Mouse (Mus musculus): ENCODE measurements around the gene Pdx1. TPM values are rescaled to one million over a fixed set of nuclear protein-coding genes. Genes with fewer than 3 reads are reported as not detected.

Gene Pdx1
- polyA plus RNA-seq, 1 experiment from 2014 or later = 0.47 TPM

GRCm38 (mm10) chr5:147276701-147277546, 7.2 kb downstream of the Pdx1 start:
- WGBS = 7% methylated on average over 18 of the region's 18 CpGs
- Histone ChIP-seq H3K4me2 (no peak overlapping the region), H3K9ac (ENCODE audit: low read depth, low read length) (no peak overlapping the region), H3K27me3 (replicated peaks; ENCODE audit: control insufficient read depth, insufficient read depth, low read length) (peaks cover 88% of the 10 kb centered on the region), H3K4me1 (replicated peaks; ENCODE audit: control insufficient read depth, insufficient read depth, low read length) (no peaks in the 10 kb centered on the region), H3K4me3 (ENCODE audit: low read depth, low read length) (no peak overlapping the region), H3K9me3 (ENCODE audit: control insufficient read depth, low read length) (no peaks in the 10 kb centered on the region), H3K27ac (ENCODE audit: low read depth, low read length) (no peak overlapping the region), H3K36me3 (ENCODE audit: control insufficient read depth, insufficient read depth, low read length) (no peaks in the 10 kb centered on the region)
- DNase-seq (ENCODE audit: low spot score) (no peak), ATAC-seq (replicated peaks; ENCODE audit: low FRiP score) (no peak)

- DNase-seq (ENCODE audit: low spot score) (no peak), ATAC-seq (replicated peaks; ENCODE audit: low FRiP score) (no peak)
- H3K4me1 ChIP-seq (replicated peaks; ENCODE audit: control insufficient read depth, insufficient read depth, low read length) = no peaks in the 10 kb centered on the region
- H3K27ac ChIP-seq (ENCODE audit: low read depth, low read length) = no peak overlapping the region
- no peaks in the 10 kb centered on the region for H3K36me3 ChIP-seq (ENCODE audit: control insufficient read depth, insufficient read depth, low read length)
- no peak overlapping the region for H3K4me3 ChIP-seq (ENCODE audit: low read depth, low read length)
- H3K4me2 ChIP-seq = 0 out of 2 replicates have a peak overlapping the region, but pooled peaks have one; percentile 5
- no peaks in the 10 kb centered on the region for H3K9me3 ChIP-seq (ENCODE audit: control insufficient read depth, low read length)
- WGBS = 1% methylated on average over 13 of the region's 13 CpGs
- no peak overlapping the region for H3K9ac ChIP-seq (ENCODE audit: low read depth, low read length)
- H3K27me3 ChIP-seq (replicated peaks; ENCODE audit: control insufficient read depth, insufficient read depth, low read length) = peaks cover 82% of the 10 kb centered on the region
Measured at GRCm38 (mm10) chr5:147277547-147277925, 7.8 kb downstream of the Pdx1 start.

GRCm38 (mm10) chr5:147284365-147284764, 14.6 kb downstream of the Pdx1 start:
- H3K27ac ChIP-seq (ENCODE audit: low read depth, low read length) = no peak overlapping the region
- ATAC-seq (replicated peaks; ENCODE audit: low FRiP score) (no peak), DNase-seq (ENCODE audit: low spot score) (no peak)
- H3K4me2 ChIP-seq = no peak overlapping the region
- 69% methylated on average over 4 of the region's 4 CpGs for WGBS
- no peaks in the 10 kb centered on the region for H3K36me3 ChIP-seq (ENCODE audit: control insufficient read depth, insufficient read depth, low read length)
- no peak overlapping the region for H3K9ac ChIP-seq (ENCODE audit: low read depth, low read length)
- no peaks in the 10 kb centered on the region for H3K4me1 ChIP-seq (replicated peaks; ENCODE audit: control insufficient read depth, insufficient read depth, low read length)
- H3K4me3 ChIP-seq (ENCODE audit: low read depth, low read length) = no peak overlapping the region
- H3K27me3 ChIP-seq (replicated peaks; ENCODE audit: control insufficient read depth, insufficient read depth, low read length) = peaks cover 16% of the 10 kb centered on the region
- no peaks in the 10 kb centered on the region for H3K9me3 ChIP-seq (ENCODE audit: control insufficient read depth, low read length)

GRCm38 (mm10) chr5:147291764-147292505, 22.2 kb downstream of the Pdx1 start:
- 19% methylated on average over 16 of the region's 16 CpGs for WGBS
- 0 out of 2 replicates have a peak overlapping the region, but pooled peaks have one; percentile 3 for H3K4me3 ChIP-seq (ENCODE audit: low read depth, low read length)
- H3K4me1 ChIP-seq (replicated peaks; ENCODE audit: control insufficient read depth, insufficient read depth, low read length) = peaks cover 14% of the 10 kb centered on the region
- H3K27ac ChIP-seq (ENCODE audit: low read depth, low read length) = no peak overlapping the region
- peaks cover 38% of the 10 kb centered on the region for H3K27me3 ChIP-seq (replicated peaks; ENCODE audit: control insufficient read depth, insufficient read depth, low read length)
- DNase-seq (ENCODE audit: low spot score) = no peak
- no peaks in the 10 kb centered on the region for H3K9me3 ChIP-seq (ENCODE audit: control insufficient read depth, low read length)
- peak overlapping the region; percentile 46 for H3K4me2 ChIP-seq
- no peaks in the 10 kb centered on the region for H3K36me3 ChIP-seq (ENCODE audit: control insufficient read depth, insufficient read depth, low read length)
- no peak for ATAC-seq (replicated peaks; ENCODE audit: low FRiP score)
- no peak overlapping the region for H3K9ac ChIP-seq (ENCODE audit: low read depth, low read length)

- ATAC-seq (replicated peaks; ENCODE audit: low FRiP score) = 0 out of 2 replicates have a peak, but pooled peaks have one; percentile 8
- Histone ChIP-seq H3K36me3 (ENCODE audit: control insufficient read depth, insufficient read depth, low read length) (no peaks in the 10 kb centered on the region), H3K4me3 (ENCODE audit: low read depth, low read length) (no peak overlapping the region), H3K27me3 (replicated peaks; ENCODE audit: control insufficient read depth, insufficient read depth, low read length) (peaks cover 44% of the 10 kb centered on the region), H3K4me1 (replicated peaks; ENCODE audit: control insufficient read depth, insufficient read depth, low read length) (peaks cover 14% of the 10 kb centered on the region), H3K27ac (ENCODE audit: low read depth, low read length) (no peak overlapping the region), H3K4me2 (peak overlapping the region; percentile 46), H3K9ac (ENCODE audit: low read depth, low read length) (no peak overlapping the region), H3K9me3 (ENCODE audit: control insufficient read depth, low read length) (no peaks in the 10 kb centered on the region)
- 25% methylated on average over 13 of the region's 13 CpGs for WGBS
- no peak for DNase-seq (ENCODE audit: low spot score)
Measured at GRCm38 (mm10) chr5:147292506-147293120, 22.9 kb downstream of the Pdx1 start.

GRCm38 (mm10) chr5:147293127-147293910, 23.6 kb downstream of the Pdx1 start:
- peak; percentile 86 for DNase-seq (ENCODE audit: low spot score)
- Histone ChIP-seq H3K27me3 (replicated peaks; ENCODE audit: control insufficient read depth, insufficient read depth, low read length) (peaks cover 51% of the 10 kb centered on the region), H3K36me3 (ENCODE audit: control insufficient read depth, insufficient read depth, low read length) (no peaks in the 10 kb centered on the region), H3K4me2 (peak overlapping the region; percentile 46), H3K4me3 (ENCODE audit: low read depth, low read length) (no peak overlapping the region), H3K27ac (ENCODE audit: low read depth, low read length) (no peak overlapping the region), H3K9me3 (ENCODE audit: control insufficient read depth, low read length) (no peaks in the 10 kb centered on the region), H3K9ac (ENCODE audit: low read depth, low read length) (no peak overlapping the region), H3K4me1 (replicated peaks; ENCODE audit: control insufficient read depth, insufficient read depth, low read length) (peaks cover 14% of the 10 kb centered on the region)
- 13% methylated on average over 17 of the region's 18 CpGs for WGBS
- peak; percentile 78 for ATAC-seq (replicated peaks; ENCODE audit: low FRiP score)

- no peak overlapping the region for H3K9ac ChIP-seq (ENCODE audit: low read depth, low read length)
- H3K27ac ChIP-seq (ENCODE audit: low read depth, low read length) = no peak overlapping the region
- peak overlapping the region; percentile 31; the same call in 1 of the 2 replicates for H3K4me2 ChIP-seq
- H3K27me3 ChIP-seq (replicated peaks; ENCODE audit: control insufficient read depth, insufficient read depth, low read length) = peaks cover 59% of the 10 kb centered on the region
- H3K36me3 ChIP-seq (ENCODE audit: control insufficient read depth, insufficient read depth, low read length) = no peaks in the 10 kb centered on the region
- ATAC-seq (replicated peaks; ENCODE audit: low FRiP score) (no peak), DNase-seq (ENCODE audit: low spot score) (no peak)
- peaks cover 14% of the 10 kb centered on the region for H3K4me1 ChIP-seq (replicated peaks; ENCODE audit: control insufficient read depth, insufficient read depth, low read length)
- 9% methylated on average over 20 of the region's 20 CpGs for WGBS
- H3K9me3 ChIP-seq (ENCODE audit: control insufficient read depth, low read length) = no peaks in the 10 kb centered on the region
- H3K4me3 ChIP-seq (ENCODE audit: low read depth, low read length) = no peak overlapping the region
Measured at GRCm38 (mm10) chr5:147294121-147294520, 24.4 kb downstream of the Pdx1 start.

GRCm38 (mm10) chr5:147297249-147297648, 27.5 kb downstream of the Pdx1 start:
- ATAC-seq (replicated peaks; ENCODE audit: low FRiP score) = no peak
- H3K4me2 ChIP-seq = no peak overlapping the region
- H3K9me3 ChIP-seq (ENCODE audit: control insufficient read depth, low read length) = no peaks in the 10 kb centered on the region
- H3K9ac ChIP-seq (ENCODE audit: low read depth, low read length) = no peak overlapping the region
- H3K27me3 ChIP-seq (replicated peaks; ENCODE audit: control insufficient read depth, insufficient read depth, low read length) = peaks cover 87% of the 10 kb centered on the region
- H3K36me3 ChIP-seq (ENCODE audit: control insufficient read depth, insufficient read depth, low read length) = no peaks in the 10 kb centered on the region
- 50% methylated on average over 5 of the region's 5 CpGs for WGBS
- DNase-seq (ENCODE audit: low spot score) = no peak
- no peak overlapping the region for H3K4me3 ChIP-seq (ENCODE audit: low read depth, low read length)
- H3K4me1 ChIP-seq (replicated peaks; ENCODE audit: control insufficient read depth, insufficient read depth, low read length) = peaks cover 8% of the 10 kb centered on the region
- H3K27ac ChIP-seq (ENCODE audit: low read depth, low read length) = no peak overlapping the region

All from liver, embryonic 11.5 days (tissue).